Mouse (Mus musculus) brain, embryonic 14.5 days (tissue): ENCODE measurements around the gene Cacng7.
A peak's percentile ranks its signal among the peaks of the same experiment; 100 is the strongest.

Experiments
- CTCF ChIP-seq: fragments of 200-500 bp; IDR thresholded peaks from 2 replicates; pipeline ENCODE4 v1.5.1; 2012; ENCODE audit warnings: inconsistent platforms, mild to moderate bottlenecking, moderate library complexity, borderline replicate concordance; ENCODE audit not compliant: insufficient read depth, insufficient read length; ENCODE audit errors: extremely low read depth
- POLR2A ChIP-seq: fragments of 200-500 bp; IDR thresholded peaks from 2 replicates; pipeline ENCODE4 v1.6.1; 2012; ENCODE audit warnings: mild to moderate bottlenecking, inconsistent platforms, borderline replicate concordance; ENCODE audit not compliant: poor library complexity, insufficient read depth, insufficient read length, severe bottlenecking; ENCODE audit errors: extremely low read depth

DNA sequence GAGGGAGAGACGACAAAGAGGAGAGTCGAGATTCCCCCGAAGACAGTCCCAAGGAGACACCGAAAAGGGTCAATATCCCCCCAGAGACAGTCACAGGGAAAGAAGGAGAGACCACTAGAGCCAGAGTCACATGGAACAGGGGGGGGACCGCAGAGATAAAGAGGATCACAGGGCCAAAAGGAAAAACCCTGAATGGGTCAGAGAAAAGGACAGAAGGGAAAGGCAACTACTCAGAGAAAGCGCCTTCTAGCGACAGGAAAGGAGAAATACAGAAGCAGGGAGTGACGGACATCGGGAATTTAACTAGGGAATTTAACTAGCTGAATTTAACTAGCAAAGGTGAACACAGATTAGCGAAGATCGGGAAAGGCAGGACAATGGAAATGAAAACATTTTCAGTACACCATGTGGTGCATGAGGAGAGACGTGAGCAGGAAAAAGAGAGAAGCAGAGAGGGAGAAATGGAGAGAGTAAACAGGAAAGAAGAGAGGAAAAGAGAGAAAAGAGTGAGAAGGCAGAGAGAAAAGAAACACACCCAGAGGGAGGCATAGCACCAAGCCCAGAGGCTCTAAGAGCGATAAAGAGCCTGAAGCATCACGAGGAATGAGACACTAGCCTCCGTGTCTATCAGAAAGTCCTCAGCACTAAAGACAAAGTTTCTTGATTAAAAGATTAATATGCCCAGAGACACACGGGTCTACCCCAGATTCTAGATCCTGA, 30.0 kb upstream of the Cacng7 start:
- TF ChIP-seq POLR2A (no peak), CTCF (peak; percentile 60; the same call in 1 of the 2 replicates)
